Mouse (Mus musculus): ENCODE measurements at regions not wholly inside any gene's neighbourhood (a gene's known extent, or its start where the extent isn't known, plus 50 kb on each side); places are given as distances from the start of the nearest gene placed in this dataset.

DNA sequence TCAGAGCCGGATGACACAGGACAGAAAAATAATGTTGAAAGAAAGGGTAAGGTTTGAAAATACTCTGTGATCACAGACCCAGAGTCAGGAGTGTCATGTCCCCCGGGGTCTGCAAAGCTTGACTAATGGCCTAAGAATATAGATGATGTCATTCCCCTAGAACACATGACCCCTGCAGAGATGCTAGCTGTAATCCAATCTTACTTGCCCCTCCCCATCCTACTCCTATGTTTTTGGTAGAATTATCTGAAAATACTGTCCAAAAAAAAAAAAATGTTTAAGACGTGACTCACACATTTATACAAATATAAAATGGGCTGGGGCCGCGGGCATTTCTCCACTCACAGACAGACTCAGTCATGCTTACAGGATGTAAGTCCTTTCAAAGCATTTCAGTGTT lies 210.3 kb upstream of the Jmjd1c start:
- Histone ChIP-seq H3K9me3 (ENCODE audit: control insufficient read depth, low read length) (no peaks in the 10 kb centered on the region), H3K9ac (ENCODE audit: low read length) (no peak overlapping the region), H3K4me1 (ENCODE audit: control insufficient read depth in 2 of 2, insufficient read depth in 2 of 2, low read length in 2 of 2) (no peaks in the 10 kb centered on the region), H3K4me2 (ENCODE audit: low read length) (no peak overlapping the region), H3K27me3 (ENCODE audit: control insufficient read depth, insufficient read depth, low read length) (no peaks in the 10 kb centered on the region), H3K27ac (replicated peaks in 1 of 2; ENCODE audit: control insufficient read depth in 1 of 2, insufficient read depth in 1 of 2, low read depth in 2 of 2, low read length in 2 of 2) (no peak overlapping the region), H3K36me3 (ENCODE audit: control insufficient read depth, insufficient read depth, low read length) (no peaks in the 10 kb centered on the region), H3K4me3 (ENCODE audit: control insufficient read depth in 1 of 2, insufficient read depth in 1 of 2, low read depth in 1 of 2, low read length in 2 of 2) (no peak overlapping the region)
- no peak for ATAC-seq (ENCODE audit: insufficient number of reproducible peaks, insufficient read depth, low FRiP score, low read depth)
- 57% methylated on average over 5 of the region's 5 CpGs for WGBS

DNA sequence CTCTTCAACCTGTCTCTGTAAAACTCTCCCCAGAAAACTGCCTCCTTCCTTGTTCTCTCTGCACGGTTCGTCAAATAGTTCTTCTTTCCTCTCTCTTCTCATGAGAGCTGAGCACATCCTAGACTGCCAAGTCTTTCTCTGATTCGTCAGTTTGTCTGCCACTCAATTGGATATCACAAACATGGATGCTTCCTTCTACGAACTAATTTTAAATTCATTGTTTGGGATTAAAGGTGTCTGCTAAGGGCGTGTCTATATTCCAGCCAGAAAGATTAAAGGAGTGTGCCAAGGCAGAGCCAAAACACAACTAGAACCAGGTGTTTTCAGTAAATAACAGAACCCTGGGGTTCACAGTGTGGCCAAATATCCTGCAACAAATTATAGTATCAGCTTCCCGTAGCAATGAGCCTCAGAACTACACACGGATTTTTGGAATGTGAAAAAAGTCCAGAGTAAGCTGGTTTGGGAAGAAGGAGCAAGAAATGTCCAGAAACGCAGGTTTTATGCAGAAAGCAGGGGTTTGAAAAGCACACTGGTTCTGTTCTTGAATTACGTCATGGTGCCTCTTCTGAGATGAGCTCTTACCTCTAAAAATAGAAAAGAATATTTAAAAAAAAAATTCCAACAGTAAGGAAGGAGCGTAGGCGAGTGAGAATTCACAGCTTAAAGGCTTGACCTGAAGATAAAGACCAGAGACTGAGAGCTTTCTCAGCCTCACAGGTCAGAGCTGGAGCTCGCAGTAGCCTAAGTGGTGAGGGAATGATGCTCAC lies 206.0 kb upstream of the Jmjd1c start:
- no peak overlapping the region for H3K27ac ChIP-seq (replicated peaks in 1 of 2; ENCODE audit: control insufficient read depth in 1 of 2, insufficient read depth in 1 of 2, low read depth in 2 of 2, low read length in 2 of 2)
- H3K36me3 ChIP-seq (ENCODE audit: control insufficient read depth, insufficient read depth, low read length) = no peaks in the 10 kb centered on the region
- no peaks in the 10 kb centered on the region for H3K4me1 ChIP-seq (ENCODE audit: control insufficient read depth in 2 of 2, insufficient read depth in 2 of 2, low read length in 2 of 2)
- H3K9me3 ChIP-seq (ENCODE audit: control insufficient read depth, low read length) = peaks cover 3% of the 10 kb centered on the region; the same call in 1 of the 2 replicates
- 68% methylated on average over 12 of the region's 12 CpGs for WGBS
- no peak overlapping the region for H3K4me2 ChIP-seq (ENCODE audit: low read length)
- ATAC-seq (ENCODE audit: insufficient number of reproducible peaks, insufficient read depth, low FRiP score, low read depth) = no peak
- H3K4me3 ChIP-seq (ENCODE audit: control insufficient read depth in 1 of 2, insufficient read depth in 1 of 2, low read depth in 1 of 2, low read length in 2 of 2) = no peak overlapping the region
- H3K9ac ChIP-seq (ENCODE audit: low read length) = no peak overlapping the region
- no peaks in the 10 kb centered on the region for H3K27me3 ChIP-seq (ENCODE audit: control insufficient read depth, insufficient read depth, low read length)

DNA sequence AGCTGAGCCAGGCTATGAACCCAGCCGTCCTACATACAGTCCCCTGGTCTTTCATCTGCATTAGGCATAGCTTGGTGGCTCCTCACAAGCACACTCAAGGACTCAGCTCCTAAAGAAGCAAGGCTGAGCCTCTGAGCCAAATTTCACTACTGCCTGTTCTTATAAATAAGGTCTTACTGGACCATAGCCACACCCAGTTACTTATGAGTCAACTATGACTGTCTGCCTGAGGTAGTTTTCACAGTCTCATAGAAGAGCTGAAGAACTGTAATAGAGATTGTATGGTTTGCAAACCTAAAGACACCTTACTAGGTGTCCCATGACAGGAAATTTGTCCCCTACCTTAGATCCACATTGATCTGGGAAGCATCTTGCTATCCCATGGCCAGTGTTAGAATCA lies 204.1 kb upstream of the Jmjd1c start:
- H3K4me1 ChIP-seq (ENCODE audit: control insufficient read depth in 2 of 2, insufficient read depth in 2 of 2, low read length in 2 of 2) = no peaks in the 10 kb centered on the region
- WGBS = 80% methylated on average over 1 of the region's 1 CpGs
- H3K4me2 ChIP-seq (ENCODE audit: low read length) = no peak overlapping the region
- no peaks in the 10 kb centered on the region for H3K27me3 ChIP-seq (ENCODE audit: control insufficient read depth, insufficient read depth, low read length)
- no peaks in the 10 kb centered on the region for H3K36me3 ChIP-seq (ENCODE audit: control insufficient read depth, insufficient read depth, low read length)
- H3K9ac ChIP-seq (ENCODE audit: low read length) = no peak overlapping the region
- peaks cover 3% of the 10 kb centered on the region; the same call in 1 of the 2 replicates for H3K9me3 ChIP-seq (ENCODE audit: control insufficient read depth, low read length)
- no peak overlapping the region for H3K27ac ChIP-seq (replicated peaks in 1 of 2; ENCODE audit: control insufficient read depth in 1 of 2, insufficient read depth in 1 of 2, low read depth in 2 of 2, low read length in 2 of 2)
- ATAC-seq (ENCODE audit: insufficient number of reproducible peaks, insufficient read depth, low FRiP score, low read depth) = no peak
- H3K4me3 ChIP-seq (ENCODE audit: control insufficient read depth in 1 of 2, insufficient read depth in 1 of 2, low read depth in 1 of 2, low read length in 2 of 2) = no peak overlapping the region

DNA sequence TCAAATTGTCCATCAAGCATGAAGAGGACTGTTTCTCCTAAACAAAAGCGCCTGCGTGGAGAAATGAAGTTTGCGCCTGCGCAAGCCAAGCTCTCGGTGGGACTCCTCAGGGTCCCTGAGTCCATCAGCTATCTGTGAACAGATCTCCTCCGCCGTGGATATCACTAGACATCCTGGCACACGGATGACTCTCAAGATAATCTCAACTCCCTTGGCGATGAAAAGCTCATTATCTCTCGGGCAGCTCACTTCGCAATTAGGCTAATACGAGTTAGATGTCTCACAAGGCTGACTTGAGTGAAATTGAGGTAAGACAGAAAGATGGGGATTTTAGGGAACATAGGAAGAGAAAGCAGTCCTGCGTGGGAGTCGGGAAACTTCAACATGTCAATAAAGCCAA lies 202.1 kb upstream of the Jmjd1c start:
- Histone ChIP-seq H3K4me3 (ENCODE audit: control insufficient read depth in 1 of 2, insufficient read depth in 1 of 2, low read depth in 1 of 2, low read length in 2 of 2) (no peak overlapping the region), H3K9me3 (ENCODE audit: control insufficient read depth, low read length) (peaks cover 3% of the 10 kb centered on the region; the same call in 1 of the 2 replicates), H3K36me3 (ENCODE audit: control insufficient read depth, insufficient read depth, low read length) (no peaks in the 10 kb centered on the region), H3K27me3 (ENCODE audit: control insufficient read depth, insufficient read depth, low read length) (no peaks in the 10 kb centered on the region), H3K27ac (replicated peaks in 1 of 2; ENCODE audit: control insufficient read depth in 1 of 2, insufficient read depth in 1 of 2, low read depth in 2 of 2, low read length in 2 of 2) (no peak overlapping the region), H3K4me2 (ENCODE audit: low read length) (no peak overlapping the region), H3K9ac (ENCODE audit: low read length) (no peak overlapping the region), H3K4me1 (ENCODE audit: control insufficient read depth in 2 of 2, insufficient read depth in 2 of 2, low read length in 2 of 2) (peaks cover 4% of the 10 kb centered on the region in 2 experiments; a peak in 2 of 4 replicates)
- WGBS = 67% methylated on average over 14 of the region's 14 CpGs
- ATAC-seq (ENCODE audit: insufficient number of reproducible peaks, insufficient read depth, low FRiP score, low read depth) = no peak

DNA sequence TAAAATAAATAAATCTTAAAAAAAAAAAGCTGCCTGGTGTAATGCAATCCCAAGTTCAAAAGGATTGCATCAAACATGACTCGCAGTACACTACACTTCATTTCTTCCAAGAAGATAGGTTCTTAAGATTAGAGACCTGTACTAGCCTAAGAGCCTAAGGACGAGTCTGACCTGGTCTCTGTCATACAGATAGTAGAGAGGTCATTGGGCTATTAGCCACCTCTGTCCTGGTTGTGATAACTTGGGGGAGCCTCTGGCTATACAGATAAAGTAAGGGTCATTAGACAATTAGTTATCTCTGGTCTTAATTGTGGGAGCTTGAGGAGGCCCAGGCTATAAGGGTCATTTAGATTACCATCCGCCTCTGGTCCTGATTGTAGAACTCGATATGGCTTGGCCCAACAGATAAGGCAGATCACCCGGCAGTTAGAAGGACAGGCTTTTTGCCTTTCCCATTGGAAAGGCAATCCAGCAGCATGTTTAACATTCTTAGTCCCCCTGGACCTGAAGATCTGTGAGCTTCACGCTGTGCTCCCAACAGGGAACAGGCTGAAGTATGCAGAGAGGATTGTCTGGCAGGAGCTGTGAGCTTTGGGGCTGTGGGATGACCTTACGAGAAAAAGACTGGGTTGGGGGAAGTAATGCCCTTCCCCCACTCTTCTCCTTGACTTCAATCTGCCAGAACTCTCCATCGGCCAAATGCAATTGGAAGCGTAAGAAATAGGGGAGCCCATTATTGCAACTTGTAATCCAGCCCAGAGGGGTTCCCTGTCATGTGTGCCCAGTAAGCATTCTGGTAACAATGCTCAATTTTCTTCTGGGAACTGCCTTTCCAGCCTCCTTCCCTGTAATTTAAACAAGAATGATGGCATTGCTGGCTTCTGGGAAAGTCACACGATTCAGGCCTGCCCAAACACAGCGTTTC lies 199.0 kb upstream of the Jmjd1c start:
- Histone ChIP-seq H3K36me3 (ENCODE audit: control insufficient read depth, insufficient read depth, low read length) (no peaks in the 10 kb centered on the region), H3K27ac (replicated peaks in 1 of 2; ENCODE audit: control insufficient read depth in 1 of 2, insufficient read depth in 1 of 2, low read depth in 2 of 2, low read length in 2 of 2) (no peak overlapping the region), H3K9ac (ENCODE audit: low read length) (no peak overlapping the region), H3K27me3 (ENCODE audit: control insufficient read depth, insufficient read depth, low read length) (no peaks in the 10 kb centered on the region), H3K9me3 (ENCODE audit: control insufficient read depth, low read length) (no peaks in the 10 kb centered on the region), H3K4me2 (ENCODE audit: low read length) (no peak overlapping the region), H3K4me3 (ENCODE audit: control insufficient read depth in 1 of 2, insufficient read depth in 1 of 2, low read depth in 1 of 2, low read length in 2 of 2) (no peak overlapping the region), H3K4me1 (ENCODE audit: control insufficient read depth in 2 of 2, insufficient read depth in 2 of 2, low read length in 2 of 2) (peaks cover 10 to 13% of the 10 kb centered on the region in 2 experiments; a peak in 3 of 4 replicates)
- 28% methylated on average over 11 of the region's 11 CpGs for WGBS
- ATAC-seq (ENCODE audit: insufficient number of reproducible peaks, insufficient read depth, low FRiP score, low read depth) = no peak

DNA sequence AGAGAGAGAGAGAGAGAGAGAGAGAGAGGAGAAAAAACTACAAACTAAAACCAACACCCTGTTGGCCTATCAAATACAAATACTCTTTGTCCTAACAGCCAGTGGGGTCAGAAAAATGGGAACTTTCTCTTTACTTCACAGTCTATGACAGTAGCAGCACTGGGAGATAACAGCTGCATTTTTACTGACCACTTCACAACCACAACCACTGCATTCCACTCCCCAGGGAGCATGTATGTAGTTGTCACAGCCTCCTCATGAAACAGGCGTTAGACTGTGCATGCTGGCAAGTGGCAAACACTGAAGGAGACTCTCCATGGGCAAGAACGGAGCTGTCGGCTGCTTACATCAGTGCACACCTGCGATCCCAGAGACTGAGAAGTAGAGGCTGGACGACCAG lies 196.2 kb upstream of the Jmjd1c start:
- no peak for ATAC-seq (ENCODE audit: insufficient number of reproducible peaks, insufficient read depth, low FRiP score, low read depth)
- no peak overlapping the region for H3K27ac ChIP-seq (replicated peaks in 1 of 2; ENCODE audit: control insufficient read depth in 1 of 2, insufficient read depth in 1 of 2, low read depth in 2 of 2, low read length in 2 of 2)
- no peak overlapping the region for H3K9ac ChIP-seq (ENCODE audit: low read length)
- H3K27me3 ChIP-seq (ENCODE audit: control insufficient read depth, insufficient read depth, low read length) = no peaks in the 10 kb centered on the region
- no peaks in the 10 kb centered on the region for H3K9me3 ChIP-seq (ENCODE audit: control insufficient read depth, low read length)
- no peak overlapping the region for H3K4me3 ChIP-seq (ENCODE audit: control insufficient read depth in 1 of 2, insufficient read depth in 1 of 2, low read depth in 1 of 2, low read length in 2 of 2)
- peaks cover 10 to 14% of the 10 kb centered on the region in 2 experiments; a peak in 3 of 4 replicates for H3K4me1 ChIP-seq (ENCODE audit: control insufficient read depth in 2 of 2, insufficient read depth in 2 of 2, low read length in 2 of 2)
- no peak overlapping the region for H3K4me2 ChIP-seq (ENCODE audit: low read length)
- no peaks in the 10 kb centered on the region for H3K36me3 ChIP-seq (ENCODE audit: control insufficient read depth, insufficient read depth, low read length)
- 82% methylated on average over 5 of the region's 5 CpGs for WGBS

DNA sequence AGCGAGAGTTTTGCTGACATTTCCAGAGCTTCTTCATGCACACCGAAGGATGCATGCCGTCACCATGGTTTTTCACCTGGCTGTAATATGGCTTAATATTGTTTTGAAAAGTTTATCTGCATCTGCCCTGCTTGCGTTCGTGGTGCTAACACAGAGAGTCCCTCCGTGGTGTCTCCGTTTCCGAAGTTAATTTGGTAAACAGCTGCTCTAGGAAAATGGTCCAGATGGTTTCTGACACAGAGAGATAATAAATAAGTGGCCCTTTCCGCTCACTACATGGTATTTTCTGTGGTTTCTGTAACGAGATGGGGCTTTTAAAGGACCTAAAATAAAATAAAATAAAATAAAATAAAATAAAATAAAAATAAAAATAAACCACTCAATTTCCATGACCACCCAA lies 195.1 kb upstream of the Jmjd1c start:
- Histone ChIP-seq H3K9me3 (ENCODE audit: control insufficient read depth, low read length) (no peaks in the 10 kb centered on the region), H3K36me3 (ENCODE audit: control insufficient read depth, insufficient read depth, low read length) (no peaks in the 10 kb centered on the region), H3K27ac (replicated peaks in 1 of 2; ENCODE audit: control insufficient read depth in 1 of 2, insufficient read depth in 1 of 2, low read depth in 2 of 2, low read length in 2 of 2) (no peak overlapping the region), H3K4me2 (ENCODE audit: low read length) (no peak overlapping the region), H3K9ac (ENCODE audit: low read length) (no peak overlapping the region), H3K27me3 (ENCODE audit: control insufficient read depth, insufficient read depth, low read length) (no peaks in the 10 kb centered on the region), H3K4me3 (ENCODE audit: control insufficient read depth in 1 of 2, insufficient read depth in 1 of 2, low read depth in 1 of 2, low read length in 2 of 2) (no peak overlapping the region), H3K4me1 (ENCODE audit: control insufficient read depth in 2 of 2, insufficient read depth in 2 of 2, low read length in 2 of 2) (peaks cover 10 to 14% of the 10 kb centered on the region in 2 experiments; a peak in 3 of 4 replicates)
- no peak for ATAC-seq (ENCODE audit: insufficient number of reproducible peaks, insufficient read depth, low FRiP score, low read depth)
- WGBS = 76% methylated on average over 10 of the region's 10 CpGs
